Mouse (Mus musculus): Measurements from ENCODE around the gene Cactin. TPM values are rescaled to one million over a fixed set of nuclear protein-coding genes. Genes with fewer than 3 reads are reported as not detected.

The Cactin gene
- polyA plus RNA-seq, 1 experiment from 2014 or later = 26.0 TPM

DNA sequence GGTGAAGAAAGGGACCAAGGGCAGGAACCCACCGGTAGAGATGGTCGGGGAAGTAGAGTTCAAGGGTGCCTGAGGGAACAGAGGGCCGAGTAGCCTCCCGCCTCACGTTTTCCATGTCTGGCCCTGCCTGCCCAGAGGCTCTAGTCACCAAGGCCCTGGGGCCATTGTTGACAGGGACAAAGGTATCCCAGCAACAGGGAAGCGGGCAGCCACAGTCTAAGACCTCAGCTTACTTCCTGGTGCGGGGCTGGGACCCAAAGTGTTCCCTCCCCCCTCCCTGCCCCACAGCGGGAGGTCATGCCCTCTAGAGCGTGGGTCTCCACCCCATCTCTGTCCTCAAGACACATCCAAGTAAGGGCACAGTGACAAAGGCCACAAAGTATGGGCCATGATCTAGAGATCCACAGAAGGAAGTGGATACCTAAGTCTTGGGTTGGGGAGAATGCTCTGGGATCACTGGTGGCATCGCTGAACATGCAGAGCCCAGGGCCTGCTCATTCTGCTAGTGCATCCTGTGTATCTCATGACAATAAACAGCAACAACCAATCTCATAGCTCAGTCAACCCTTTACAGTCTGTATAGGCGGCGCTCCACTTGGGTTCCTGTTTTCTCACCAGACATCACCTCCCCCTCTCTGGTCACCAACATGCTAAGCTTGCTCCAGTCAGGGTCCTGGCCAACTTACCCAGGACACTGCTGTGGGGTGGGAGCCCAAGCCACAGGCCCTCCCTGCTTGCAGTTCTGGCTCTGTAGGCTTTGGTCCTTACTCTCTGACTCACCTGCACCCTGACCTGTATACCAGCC is 45.0 kb downstream of the Cactin start, which contains the start of gene 4930404N11Rik:
Gene 4930404N11Rik, minus strand, starts transcription at position 145 of the 805 bp plus-strand sequence.
- H3K36me3 ChIP-seq (ENCODE audit: control insufficient read depth, insufficient read depth, low read length) = peaks cover 28% of the 10 kb centered on the region

DNA sequence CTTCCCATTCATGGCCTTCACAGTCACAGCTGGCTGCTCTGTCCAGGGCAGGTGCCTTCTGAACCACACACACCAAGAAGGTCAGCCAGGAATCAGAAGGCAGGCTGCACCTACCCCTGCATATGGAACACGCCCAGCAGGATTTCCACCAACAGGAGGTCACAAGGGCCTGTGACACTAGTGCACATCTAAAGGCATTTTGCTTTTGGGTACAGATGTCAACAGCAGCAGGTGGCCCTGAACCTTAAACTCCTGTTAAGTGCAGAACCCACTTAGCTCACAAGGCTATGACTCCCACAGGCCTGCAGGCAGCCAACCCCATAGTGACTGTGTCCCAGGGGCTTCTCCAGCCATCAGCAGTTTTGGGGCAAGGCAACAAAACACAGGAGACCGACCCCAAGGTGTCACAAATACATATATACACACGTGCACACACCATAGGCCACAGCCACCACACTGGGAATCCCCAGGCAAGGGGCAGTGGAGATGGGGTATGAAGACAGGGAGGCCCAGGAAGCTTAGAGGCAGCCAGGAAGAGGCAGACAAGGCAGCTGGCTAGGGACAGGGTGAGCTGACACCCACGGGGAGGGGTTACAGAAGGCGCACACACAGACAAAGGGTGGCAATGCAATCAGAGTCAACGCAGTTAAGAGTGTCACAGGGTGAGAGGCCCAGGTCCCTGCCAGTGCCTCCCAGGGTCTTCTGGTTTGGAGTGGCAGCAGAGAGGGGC is 45.7 kb downstream of the Cactin start:
- H3K27me3 ChIP-seq (ENCODE audit: control insufficient read depth, insufficient read depth, low read length) = peaks cover 19% of the 10 kb centered on the region
- H3K9me3 ChIP-seq (ENCODE audit: control insufficient read depth, low read length) = no peaks in the 10 kb centered on the region
- H3K4me2 ChIP-seq (replicated peaks; ENCODE audit: low read depth, low read length) = no peak overlapping the region
- DNase-seq (ENCODE audit: low spot score) = no peak
- 85% methylated on average over 6 of the region's 6 CpGs for WGBS
- H3K36me3 ChIP-seq (ENCODE audit: control insufficient read depth, insufficient read depth, low read length) = peaks cover 31% of the 10 kb centered on the region
- H3K4me3 ChIP-seq (ENCODE audit: low read depth, low read length) = no peak overlapping the region
- 0 out of 2 replicates have a peak overlapping the region, but pooled peaks have one; percentile 7 for H3K27ac ChIP-seq (ENCODE audit: low read depth, low read length)
- no peak for ATAC-seq (ENCODE audit: low FRiP score)
- H3K9ac ChIP-seq (ENCODE audit: low read depth, low read length) = no peak overlapping the region
- peaks cover 25% of the 10 kb centered on the region for H3K4me1 ChIP-seq (replicated peaks; ENCODE audit: control insufficient read depth, insufficient read depth, low read length)

More for the DNA sequence above, 45.0 kb downstream of the Cactin start, which contains the start of gene 4930404N11Rik:
- Histone ChIP-seq H3K4me1 (replicated peaks; ENCODE audit: control insufficient read depth, insufficient read depth, low read length) (peaks cover 26% of the 10 kb centered on the region), H3K9me3 (ENCODE audit: control insufficient read depth, low read length) (no peaks in the 10 kb centered on the region), H3K4me3 (ENCODE audit: low read depth, low read length) (no peak within 1 kb of the TSS), H3K27ac (ENCODE audit: low read depth, low read length) (0 out of 2 replicates have a peak within 1 kb of the TSS, but pooled peaks have one; percentile 7), H3K27me3 (ENCODE audit: control insufficient read depth, insufficient read depth, low read length) (peaks cover 19% of the 10 kb centered on the region), H3K4me2 (replicated peaks; ENCODE audit: low read depth, low read length) (peak within 1 kb of the TSS; percentile 45), H3K9ac (ENCODE audit: low read depth, low read length) (peak within 1 kb of the TSS; percentile 44; the same call in 1 of the 2 replicates)
- ATAC-seq (ENCODE audit: low FRiP score) (peak; percentile 58), DNase-seq (ENCODE audit: low spot score) (peak; percentile 70)
- WGBS = 28% methylated on average over 12 of the region's 12 CpGs

GRCm38 (mm10) chr10:81367207-81367495 is 46.2 kb downstream of the Cactin start:
- peak; percentile 29 for DNase-seq (ENCODE audit: low spot score)
- Histone ChIP-seq H3K9me3 (ENCODE audit: control insufficient read depth, low read length) (no peaks in the 10 kb centered on the region), H3K4me1 (replicated peaks; ENCODE audit: control insufficient read depth, insufficient read depth, low read length) (peaks cover 25% of the 10 kb centered on the region), H3K27me3 (ENCODE audit: control insufficient read depth, insufficient read depth, low read length) (peaks cover 19% of the 10 kb centered on the region), H3K4me2 (replicated peaks; ENCODE audit: low read depth, low read length) (no peak overlapping the region), H3K27ac (ENCODE audit: low read depth, low read length) (no peak overlapping the region), H3K9ac (ENCODE audit: low read depth, low read length) (no peak overlapping the region), H3K4me3 (ENCODE audit: low read depth, low read length) (no peak overlapping the region), H3K36me3 (ENCODE audit: control insufficient read depth, insufficient read depth, low read length) (peaks cover 31% of the 10 kb centered on the region)
- ATAC-seq (ENCODE audit: low FRiP score) = no peak
- WGBS = 74% methylated on average over 6 of the region's 6 CpGs

DNA sequence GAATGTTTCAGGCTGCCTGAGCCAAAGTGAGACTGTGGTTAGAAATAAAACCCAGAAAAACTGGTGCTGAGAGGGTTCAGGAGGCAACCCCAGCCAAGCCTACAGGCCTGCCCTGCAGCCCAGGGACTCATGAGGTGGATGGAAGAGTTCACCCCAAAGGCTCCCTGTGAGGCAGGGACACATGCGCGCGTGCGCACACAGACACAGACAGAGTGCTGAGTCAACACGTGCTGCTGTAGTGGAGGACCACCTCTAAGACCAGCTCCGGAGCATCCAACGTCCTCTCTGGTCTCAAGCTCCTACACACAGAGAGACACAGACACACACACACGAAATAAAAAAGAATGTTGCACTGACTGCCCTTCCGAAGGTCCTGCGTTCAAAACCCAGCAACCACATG is 54.4 kb downstream of the Cactin start:
- no peak for DNase-seq (ENCODE audit: low spot score)
- Histone ChIP-seq H3K27ac (ENCODE audit: low read depth, low read length) (no peak overlapping the region), H3K36me3 (ENCODE audit: control insufficient read depth, insufficient read depth, low read length) (peaks cover 16% of the 10 kb centered on the region), H3K4me1 (replicated peaks; ENCODE audit: control insufficient read depth, insufficient read depth, low read length) (peaks cover 13% of the 10 kb centered on the region), H3K9ac (ENCODE audit: low read depth, low read length) (no peak overlapping the region), H3K9me3 (ENCODE audit: control insufficient read depth, low read length) (no peaks in the 10 kb centered on the region), H3K4me2 (replicated peaks; ENCODE audit: low read depth, low read length) (no peak overlapping the region), H3K4me3 (ENCODE audit: low read depth, low read length) (no peak overlapping the region), H3K27me3 (ENCODE audit: control insufficient read depth, insufficient read depth, low read length) (no peaks in the 10 kb centered on the region)
- WGBS = 94% methylated on average over 10 of the region's 10 CpGs
- ATAC-seq (ENCODE audit: low FRiP score) = no peak

Other genes starting within 250 kb of the Cactin start
- 0.23 and 0.49 TPM in 2 replicates for gene Creb3l3, start 222.2 kb upstream of the Cactin start, polyA plus RNA-seq (2014; fragmentation: Nextera tagmentation; extraction: Ambion mirVana)
- 201 and 203 TPM in 2 replicates for gene Map2k2, start 215.2 kb upstream of the Cactin start, polyA plus RNA-seq (2014; fragmentation: Nextera tagmentation; extraction: Ambion mirVana)
- gene Zbtb7a, start 185.9 kb upstream of the Cactin start, polyA plus RNA-seq (2014; fragmentation: Nextera tagmentation; extraction: Ambion mirVana) = 6.6 and 7.9 TPM in 2 replicates
- 52.7 and 54.1 TPM in 2 replicates for gene Pias4, start 153.2 kb upstream of the Cactin start, polyA plus RNA-seq (2014; fragmentation: Nextera tagmentation; extraction: Ambion mirVana)
- gene Eef2, start 144.5 kb upstream of the Cactin start, polyA plus RNA-seq (2014; fragmentation: Nextera tagmentation; extraction: Ambion mirVana) = 380 and 413 TPM in 2 replicates
- 49.9 and 53.3 TPM in 2 replicates for gene Dapk3, start 138.1 kb upstream of the Cactin start, polyA plus RNA-seq (2014; fragmentation: Nextera tagmentation; extraction: Ambion mirVana)
- gene 4930442H23Rik, start 137.3 kb upstream of the Cactin start, polyA plus RNA-seq (2014; fragmentation: Nextera tagmentation; extraction: Ambion mirVana) = not detected in 2 replicates
- 0.08 TPM in 1 of 2 replicates, not detected in the other for gene Nmrk2, start 119.1 kb upstream of the Cactin start, polyA plus RNA-seq (2014; fragmentation: Nextera tagmentation; extraction: Ambion mirVana)
- gene Atcay, start 90.3 kb upstream of the Cactin start, polyA plus RNA-seq (2014; fragmentation: Nextera tagmentation; extraction: Ambion mirVana) = 22.8 and 23.8 TPM in 2 replicates
- gene Zfr2, start 87.9 kb upstream of the Cactin start, polyA plus RNA-seq (2014; fragmentation: Nextera tagmentation; extraction: Ambion mirVana) = 3.4 and 4.3 TPM in 2 replicates
- 3.1 and 3.3 TPM in 2 replicates for gene Matk, start 68.2 kb upstream of the Cactin start, polyA plus RNA-seq (2014; fragmentation: Nextera tagmentation; extraction: Ambion mirVana)
- 179 and 182 TPM in 2 replicates for gene Mrpl54, start 54.2 kb upstream of the Cactin start, polyA plus RNA-seq (2014; fragmentation: Nextera tagmentation; extraction: Ambion mirVana)
- gene Apba3, start 54.1 kb upstream of the Cactin start, polyA plus RNA-seq (2014; fragmentation: Nextera tagmentation; extraction: Ambion mirVana) = 32.1 and 33.5 TPM in 2 replicates
- gene Tjp3, start 29.5 kb upstream of the Cactin start, polyA plus RNA-seq (2014; fragmentation: Nextera tagmentation; extraction: Ambion mirVana) = 3.8 and 3.9 TPM in 2 replicates
- gene Pip5k1c, start 28.1 kb upstream of the Cactin start, polyA plus RNA-seq (2014; fragmentation: Nextera tagmentation; extraction: Ambion mirVana) = 46.3 and 47.0 TPM in 2 replicates
- gene Tbxa2r, start 7.6 kb downstream of the Cactin start, polyA plus RNA-seq (2014; fragmentation: Nextera tagmentation; extraction: Ambion mirVana) = 2.3 TPM in 2 replicates
- gene Gipc3, start 22.2 kb downstream of the Cactin start, polyA plus RNA-seq (2014; fragmentation: Nextera tagmentation; extraction: Ambion mirVana) = not detected in 2 replicates
- 90.2 and 100 TPM in 2 replicates for gene Hmg20b, start 29.4 kb downstream of the Cactin start, polyA plus RNA-seq (2014; fragmentation: Nextera tagmentation; extraction: Ambion mirVana)
- gene Mfsd12, start 36.4 kb downstream of the Cactin start, polyA plus RNA-seq (2014; fragmentation: Nextera tagmentation; extraction: Ambion mirVana) = 3.9 and 4.6 TPM in 2 replicates
- gene 4930404N11Rik, start 44.7 kb downstream of the Cactin start, polyA plus RNA-seq (2014; fragmentation: Nextera tagmentation; extraction: Ambion mirVana) = 0.47 TPM in 1 of 2 replicates, not detected in the other
- gene Fzr1, start 57.4 kb downstream of the Cactin start, polyA plus RNA-seq (2014; fragmentation: Nextera tagmentation; extraction: Ambion mirVana) = 83.0 and 92.1 TPM in 2 replicates
- 44.8 and 52.6 TPM in 2 replicates for gene Dohh, start 63.3 kb downstream of the Cactin start, polyA plus RNA-seq (2014; fragmentation: Nextera tagmentation; extraction: Ambion mirVana)
- gene Gm48551, start 63.4 kb downstream of the Cactin start, polyA plus RNA-seq (2014; fragmentation: Nextera tagmentation; extraction: Ambion mirVana) = 2.2 and 3.2 TPM in 2 replicates
- 0.49 and 1.0 TPM in 2 replicates for gene Gm48552, start 67.9 kb downstream of the Cactin start, polyA plus RNA-seq (2014; fragmentation: Nextera tagmentation; extraction: Ambion mirVana)
- 2.7 and 4.1 TPM in 2 replicates for gene Smim24, start 71.9 kb downstream of the Cactin start, polyA plus RNA-seq (2014; fragmentation: Nextera tagmentation; extraction: Ambion mirVana)
- gene Nfic, start 134.5 kb downstream of the Cactin start, polyA plus RNA-seq (2014; fragmentation: Nextera tagmentation; extraction: Ambion mirVana) = 10.9 and 11.9 TPM in 2 replicates
- 12.7 and 13.7 TPM in 2 replicates for gene Celf5, start 161.6 kb downstream of the Cactin start, polyA plus RNA-seq (2014; fragmentation: Nextera tagmentation; extraction: Ambion mirVana)
- gene Ncln, start 175.3 kb downstream of the Cactin start, polyA plus RNA-seq (2014; fragmentation: Nextera tagmentation; extraction: Ambion mirVana) = 43.5 and 46.9 TPM in 2 replicates
- gene S1pr4, start 179.0 kb downstream of the Cactin start, polyA plus RNA-seq (2014; fragmentation: Nextera tagmentation; extraction: Ambion mirVana) = 0.15 and 0.24 TPM in 2 replicates
- 0.56 and 0.66 TPM in 2 replicates for gene Gna15, start 203.1 kb downstream of the Cactin start, polyA plus RNA-seq (2014; fragmentation: Nextera tagmentation; extraction: Ambion mirVana)
- gene Gna11, start 224.1 kb downstream of the Cactin start, polyA plus RNA-seq (2014; fragmentation: Nextera tagmentation; extraction: Ambion mirVana) = 57.3 and 61.7 TPM in 2 replicates
- gene Aes, start 238.4 kb downstream of the Cactin start, polyA plus RNA-seq (2014; fragmentation: Nextera tagmentation; extraction: Ambion mirVana) = 264 and 280 TPM in 2 replicates